Mouse (Mus musculus) brown adipose tissue, adult 24 weeks (tissue): ENCODE data around the gene Foxp1. TPM values are rescaled to one million over a fixed set of nuclear protein-coding genes. Genes with fewer than 3 reads are reported as not detected.

Source experiments
- H3K27ac ChIP-seq: fragments of 200-500 bp; replicated peaks from 2 replicates; pipeline ENCODE4 v1.5.1; 2012; ENCODE audit warnings: low read depth, mild to moderate bottlenecking, low read length
- H3K4me1 ChIP-seq: fragments of 200-500 bp; 2 replicates; pipeline ENCODE4 v1.6.1; 2012; ENCODE audit warnings: low read length, mixed read lengths; ENCODE audit not compliant: control insufficient read depth, insufficient read depth, insufficient read length
- H3K4me3 ChIP-seq: fragments of 200-500 bp; 2 replicates; pipeline ENCODE4 v1.5.1; 2012; ENCODE audit warnings: low read depth, mild to moderate bottlenecking, low read length, moderate library complexity; ENCODE audit not compliant: insufficient read depth
- polyA plus RNA-seq: library from polyadenylated mRNA; stranded (reverse); fragments of >200 nt; gene quantifications from 2 replicates; pipeline ENCODE4 v1.2.4, GENCODE M21; 2012; ENCODE audit not compliant: missing spikeins, insufficient read depth, insufficient read length

Foxp1 gene
- polyA plus RNA-seq, 1 experiment: 10.1 TPM

DNA sequence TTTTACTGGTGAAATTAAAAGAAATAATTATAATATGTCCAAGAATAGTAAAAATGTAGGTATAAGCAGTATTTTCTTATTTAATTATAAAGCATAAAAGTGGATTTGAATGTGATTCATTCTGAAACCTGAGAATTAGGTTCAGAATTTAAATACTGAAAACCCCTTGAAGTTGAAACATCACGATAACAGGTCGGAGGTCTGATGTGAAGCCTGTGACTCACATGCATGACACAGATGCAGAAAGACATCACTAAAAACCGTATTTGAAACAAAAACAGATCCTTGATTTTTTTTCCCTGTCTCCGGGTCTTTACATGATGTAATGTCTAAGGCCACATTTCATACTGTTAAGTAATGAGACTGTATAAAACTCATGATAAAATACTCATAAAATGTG, 181.6 kb downstream of the Foxp1 start:
- Histone ChIP-seq H3K27ac (no peak overlapping the region), H3K4me3 (no peak overlapping the region)

GRCm38 (mm10) chr6:99339986-99340721, 182.4 kb downstream of the Foxp1 start:
- H3K27ac ChIP-seq: no peak overlapping the region
- H3K4me1 ChIP-seq: peaks cover 14% of the 10 kb centered on the region
- no peak overlapping the region for H3K4me3 ChIP-seq

More for the DNA sequence above, 181.6 kb downstream of the Foxp1 start:
- peaks cover 14% of the 10 kb centered on the region for H3K4me1 ChIP-seq

GRCm38 (mm10) chr6:99339343-99339620, 183.2 kb downstream of the Foxp1 start:
- Histone ChIP-seq H3K27ac (no peak overlapping the region), H3K4me3 (no peak overlapping the region), H3K4me1 (peaks cover 14% of the 10 kb centered on the region)

- no peak overlapping the region for H3K27ac ChIP-seq
- peaks cover 16% of the 10 kb centered on the region for H3K4me1 ChIP-seq
- no peak overlapping the region for H3K4me3 ChIP-seq
Observed at GRCm38 (mm10) chr6:99338593-99339342, 183.8 kb downstream of the Foxp1 start.

- no peak overlapping the region for H3K27ac ChIP-seq
Observed at GRCm38 (mm10) chr6:99338174-99338573, 184.3 kb downstream of the Foxp1 start.

GRCm38 (mm10) chr6:99337575-99337974, 184.9 kb downstream of the Foxp1 start:
- Histone ChIP-seq H3K4me1 (peaks cover 18% of the 10 kb centered on the region), H3K27ac (peak overlapping the region; percentile 38; the same call in 1 of the 2 replicates), H3K4me3 (no peak overlapping the region)

More at GRCm38 (mm10) chr6:99338174-99338573, 184.3 kb downstream of the Foxp1 start:
- Histone ChIP-seq H3K4me3 (no peak overlapping the region), H3K4me1 (peaks cover 17% of the 10 kb centered on the region)

- H3K27ac ChIP-seq: no peak overlapping the region
Observed at GRCm38 (mm10) chr6:99336191-99336590, 186.3 kb downstream of the Foxp1 start.

GRCm38 (mm10) chr6:99335174-99335830, 187.2 kb downstream of the Foxp1 start:
- Histone ChIP-seq H3K27ac (peak overlapping the region; percentile 47), H3K4me1 (peaks cover 25% of the 10 kb centered on the region), H3K4me3 (no peak overlapping the region)

More at GRCm38 (mm10) chr6:99336191-99336590, 186.3 kb downstream of the Foxp1 start:
- H3K4me1 ChIP-seq: peaks cover 21% of the 10 kb centered on the region
- no peak overlapping the region for H3K4me3 ChIP-seq

- H3K4me1 ChIP-seq: peaks cover 24% of the 10 kb centered on the region
- no peak overlapping the region for H3K4me3 ChIP-seq
Observed at GRCm38 (mm10) chr6:99334255-99334654, 188.3 kb downstream of the Foxp1 start.

GRCm38 (mm10) chr6:99333127-99333526, 189.4 kb downstream of the Foxp1 start:
- no peak overlapping the region for H3K4me3 ChIP-seq
- H3K4me1 ChIP-seq: peaks cover 17% of the 10 kb centered on the region
- H3K27ac ChIP-seq: no peak overlapping the region

More at GRCm38 (mm10) chr6:99334255-99334654, 188.3 kb downstream of the Foxp1 start:
- no peak overlapping the region for H3K27ac ChIP-seq

- peaks cover 12% of the 10 kb centered on the region for H3K4me1 ChIP-seq
- no peak overlapping the region for H3K27ac ChIP-seq
- H3K4me3 ChIP-seq: no peak overlapping the region
Observed at GRCm38 (mm10) chr6:99330169-99330568, 192.4 kb downstream of the Foxp1 start.

DNA sequence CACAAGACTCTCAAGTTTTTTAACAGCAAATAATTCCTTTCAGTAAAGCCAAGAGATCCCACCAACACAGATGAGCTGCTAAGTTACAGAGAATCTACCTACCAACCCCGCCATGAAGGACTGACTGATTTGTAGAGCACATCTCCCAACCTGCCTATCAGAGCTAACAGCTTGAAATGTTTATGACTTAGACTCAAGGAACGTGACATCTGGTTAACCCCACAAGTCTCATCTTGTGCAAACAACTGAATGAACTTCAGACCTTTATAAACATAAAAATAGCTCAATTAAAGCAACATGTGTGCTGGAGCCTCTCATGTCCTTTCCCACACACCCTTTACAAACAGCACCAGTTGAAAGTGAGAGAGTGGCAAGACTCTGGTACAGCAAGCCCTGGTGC, 193.9 kb downstream of the Foxp1 start:
- H3K27ac ChIP-seq: no peak overlapping the region
- peaks cover 10% of the 10 kb centered on the region for H3K4me1 ChIP-seq
- no peak overlapping the region for H3K4me3 ChIP-seq

DNA sequence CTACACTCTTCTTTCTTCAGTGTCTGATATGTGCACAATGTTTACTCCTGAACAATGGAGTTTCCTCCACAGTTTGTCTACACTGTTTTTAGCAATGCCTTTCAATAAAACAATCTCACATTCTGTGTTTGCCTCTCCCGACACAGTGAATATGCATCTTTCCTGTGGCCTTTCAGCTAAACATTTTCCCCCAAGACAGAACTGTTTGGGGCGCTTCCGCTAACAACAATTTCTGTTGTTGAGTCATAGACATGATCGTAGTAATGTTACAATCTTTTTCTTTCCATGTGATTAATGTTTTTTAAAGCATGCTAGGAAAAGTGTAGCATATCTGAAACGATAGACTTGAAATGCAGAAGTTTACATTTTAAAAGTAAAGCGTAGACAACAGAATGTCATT, 194.4 kb downstream of the Foxp1 start:
- H3K27ac ChIP-seq: no peak overlapping the region

DNA sequence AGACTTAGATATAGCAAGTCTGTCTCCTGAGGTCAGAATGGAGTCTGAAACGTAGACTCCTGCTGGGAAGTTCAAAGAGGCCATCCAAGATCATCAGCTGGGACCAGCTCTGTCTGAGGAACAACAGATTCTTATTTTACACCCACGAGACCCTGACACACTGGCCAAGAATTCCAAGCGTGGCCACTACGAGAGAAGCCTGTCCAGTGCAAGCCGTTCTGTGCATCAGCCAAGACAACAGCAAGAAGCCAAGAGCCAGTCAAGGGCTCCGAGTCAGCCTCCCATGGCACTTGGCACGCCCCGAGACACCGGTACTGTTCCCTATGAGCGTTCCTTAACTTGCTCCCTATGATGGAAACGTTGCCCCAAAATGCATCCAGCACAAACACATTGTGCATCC, 194.8 kb downstream of the Foxp1 start:
- no peak overlapping the region for H3K4me3 ChIP-seq
- H3K27ac ChIP-seq: no peak overlapping the region

More for the DNA sequence above, 194.4 kb downstream of the Foxp1 start:
- peaks cover 9% of the 10 kb centered on the region for H3K4me1 ChIP-seq
- no peak overlapping the region for H3K4me3 ChIP-seq

GRCm38 (mm10) chr6:99325881-99326280, 196.6 kb downstream of the Foxp1 start:
- Histone ChIP-seq H3K4me1 (peaks cover 3% of the 10 kb centered on the region), H3K27ac (no peak overlapping the region), H3K4me3 (no peak overlapping the region)

More for the DNA sequence above, 194.8 kb downstream of the Foxp1 start:
- peaks cover 9% of the 10 kb centered on the region for H3K4me1 ChIP-seq
